Mouse (Mus musculus) midbrain, embryonic 13.5 days (tissue): ENCODE results near the gene Zfp217. TPM values are rescaled to one million over a fixed set of nuclear protein-coding genes. Genes with fewer than 3 reads are reported as not detected.

ENCODE experiments used
- ATAC-seq: fragments of 200-750 bp; cut with Nextera tagmentation; 2 replicates; pipeline ENCODE4 v1.8.0; 2017; ENCODE audit warnings: mild to moderate bottlenecking, moderate TSS enrichment, moderate library complexity
- H3K27ac ChIP-seq: fragments of 300-500 bp; sonication (generic); 2 replicates; pipeline ENCODE4 v1.5.1; 2015; ENCODE audit warnings: inconsistent platforms, mild to moderate bottlenecking, moderate library complexity
- H3K27me3 ChIP-seq: fragments of 300-500 bp; sonication (generic); 2 replicates; pipeline ENCODE4 v1.6.1; 2015; ENCODE audit warnings: mild to moderate bottlenecking, inconsistent platforms
- H3K36me3 ChIP-seq: fragments of 300-500 bp; sonication (generic); 2 replicates; pipeline ENCODE4 v1.6.1; 2015; ENCODE audit warnings: mild to moderate bottlenecking, inconsistent platforms
- H3K4me1 ChIP-seq: fragments of 300-500 bp; sonication (generic); replicated peaks from 2 replicates; pipeline ENCODE4 v1.6.1; 2015; ENCODE audit warnings: inconsistent platforms
- H3K4me2 ChIP-seq: fragments of 300-500 bp; sonication (generic); replicated peaks from 2 replicates; pipeline ENCODE4 v1.6.1; 2015; ENCODE audit warnings: moderate library complexity, mild to moderate bottlenecking, inconsistent platforms
- H3K4me3 ChIP-seq: fragments of 300-500 bp; sonication (generic); replicated peaks from 2 replicates; pipeline ENCODE4 v1.5.1; 2015; ENCODE audit warnings: mild to moderate bottlenecking, inconsistent platforms
- H3K9ac ChIP-seq: fragments of 300-500 bp; sonication (generic); replicated peaks from 2 replicates; pipeline ENCODE4 v1.6.1; 2015; ENCODE audit warnings: mild to moderate bottlenecking, inconsistent platforms
- H3K9me3 ChIP-seq: fragments of 300-500 bp; sonication (generic); 2 replicates; pipeline ENCODE4 v1.6.1; 2016; ENCODE audit warnings: mild to moderate bottlenecking, inconsistent platforms
- WGBS: fragments of 180-500 bp; shearing (Covaris S2); methylation state at CpG from one replicate; pipeline ENCODE4 v1.1.7; 2015; 5-methylcytosine and 5-hydroxymethylcytosine counted together
- polyA plus RNA-seq: library from polyadenylated mRNA; unstranded; fragments of >200 nt; fragmentation: Nextera tagmentation; extraction: Ambion mirVana; gene quantifications from 2 replicates; pipeline ENCODE4 v1.2.1, GENCODE M21; 2015

The Zfp217 gene
- polyA plus RNA-seq, 1 experiment from 2014 or later: 1.8 TPM

DNA sequence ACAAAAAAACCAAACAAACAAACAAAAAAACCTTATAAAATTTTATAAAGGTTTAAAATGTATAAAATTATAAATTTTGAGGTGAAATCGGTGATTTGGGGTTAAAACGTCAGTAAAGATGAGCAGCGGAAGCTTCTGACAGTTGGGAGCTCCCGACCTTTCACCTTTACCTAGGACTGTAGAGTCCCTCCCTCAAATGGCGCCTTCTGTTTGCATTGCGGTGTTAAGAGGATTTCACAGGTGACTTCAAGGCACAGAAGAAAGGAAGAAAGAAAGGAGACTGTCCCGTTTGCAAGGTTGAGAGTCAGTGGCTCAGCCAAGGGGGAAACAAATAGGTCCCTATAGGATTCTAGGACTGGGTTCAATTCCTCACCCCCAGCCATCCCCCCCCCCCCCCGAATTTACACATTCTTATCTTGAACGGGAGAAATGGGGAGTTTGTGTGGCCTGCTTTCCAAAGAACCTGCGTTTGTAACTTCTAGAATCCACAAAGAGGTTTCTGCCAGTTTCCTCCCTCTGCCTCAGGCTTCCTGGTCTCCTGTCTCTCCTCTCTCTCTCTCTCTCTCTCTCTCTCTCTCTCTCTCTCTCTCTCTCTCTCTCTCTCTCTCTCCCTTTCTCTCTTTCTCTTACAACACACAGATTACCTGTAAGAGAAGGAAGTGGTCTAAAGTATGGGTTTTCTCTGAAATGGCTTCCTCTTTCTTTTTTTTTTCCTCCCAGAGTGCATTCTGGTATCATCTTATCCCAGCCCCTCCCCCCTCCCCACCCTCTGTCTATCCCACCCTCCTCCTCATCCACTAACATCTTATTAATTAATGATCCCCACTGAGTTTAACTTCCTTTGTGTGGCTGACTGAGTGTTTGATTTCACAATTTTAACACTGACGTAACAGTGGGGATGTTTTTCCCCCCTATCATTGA lies 9.6 kb upstream of the Zfp217 start:
- H3K27me3 ChIP-seq: peaks cover 7% of the 10 kb centered on the region
- no peaks in the 10 kb centered on the region for H3K9me3 ChIP-seq
- H3K27ac ChIP-seq: no peak overlapping the region
- H3K36me3 ChIP-seq: no peaks in the 10 kb centered on the region
- WGBS: 42% methylated on average over 11 of the region's 11 CpGs
- ATAC-seq: no peak
- H3K4me1 ChIP-seq: peaks cover 26% of the 10 kb centered on the region
- no peak overlapping the region for H3K4me2 ChIP-seq
- H3K9ac ChIP-seq: no peak overlapping the region
- H3K4me3 ChIP-seq: no peak overlapping the region

GRCm38 (mm10) chr2:170155089-170155740 lies 7.3 kb upstream of the Zfp217 start:
- H3K9ac ChIP-seq: peak overlapping the region; percentile 61

DNA sequence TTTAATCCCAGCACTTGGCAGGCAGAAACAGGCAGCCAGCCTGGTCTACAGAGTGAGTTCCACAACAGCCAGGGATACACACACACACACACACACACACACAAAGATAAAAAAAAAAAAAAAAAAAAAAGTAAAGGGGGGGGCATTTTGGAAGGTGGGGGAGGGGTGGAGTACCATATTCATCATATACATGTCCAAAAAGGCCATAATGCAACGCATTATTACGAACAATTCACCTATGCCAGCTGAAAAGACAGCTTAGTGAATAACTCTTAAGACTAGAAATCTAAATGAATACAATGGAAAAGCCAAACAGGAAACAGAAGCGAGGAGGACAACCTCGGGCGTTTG lies 6.8 kb upstream of the Zfp217 start:
- H3K27ac ChIP-seq: peak overlapping the region; percentile 32; the same call in 1 of the 2 replicates
- peak overlapping the region; percentile 34 for H3K4me3 ChIP-seq
- peak overlapping the region; percentile 52 for H3K4me2 ChIP-seq
- H3K9me3 ChIP-seq: no peaks in the 10 kb centered on the region
- H3K9ac ChIP-seq: peak overlapping the region; percentile 61
- peaks cover 22% of the 10 kb centered on the region for H3K4me1 ChIP-seq
- 11% methylated on average over 5 of the region's 5 CpGs for WGBS
- H3K27me3 ChIP-seq: peaks cover 7% of the 10 kb centered on the region
- no peaks in the 10 kb centered on the region for H3K36me3 ChIP-seq
- ATAC-seq: no peak

More at GRCm38 (mm10) chr2:170155089-170155740, 7.3 kb upstream of the Zfp217 start:
- ATAC-seq: peak; percentile 61; the same call in 1 of the 2 replicates
- Histone ChIP-seq H3K27ac (peak overlapping the region; percentile 32; the same call in 1 of the 2 replicates), H3K4me3 (peak overlapping the region; percentile 34), H3K36me3 (no peaks in the 10 kb centered on the region), H3K9me3 (no peaks in the 10 kb centered on the region), H3K4me1 (peaks cover 22% of the 10 kb centered on the region), H3K27me3 (peaks cover 7% of the 10 kb centered on the region), H3K4me2 (peak overlapping the region; percentile 52)
- WGBS: 12% methylated on average over 18 of the region's 18 CpGs

DNA sequence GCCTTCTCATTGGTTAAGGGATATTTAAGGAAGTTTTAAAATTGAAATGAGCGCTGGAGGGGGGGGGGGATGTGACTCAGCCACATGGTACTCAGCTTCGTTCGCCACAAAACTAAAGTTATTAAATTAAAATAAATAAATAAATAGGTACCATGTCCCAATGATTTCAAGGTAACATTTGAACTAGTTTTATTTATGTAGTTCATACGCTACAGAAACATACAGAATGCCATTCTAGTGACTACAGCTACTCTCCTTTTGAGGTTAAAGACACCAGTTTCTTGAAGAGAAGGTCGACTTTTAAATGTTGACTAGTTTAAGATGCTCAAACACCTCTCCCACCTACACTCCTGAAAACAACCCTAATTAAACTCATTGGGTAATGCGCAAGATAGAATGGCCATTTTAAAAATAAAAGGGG lies 6.4 kb upstream of the Zfp217 start:
- 20% methylated on average over 6 of the region's 6 CpGs for WGBS
- no peak overlapping the region for H3K4me3 ChIP-seq
- H3K27ac ChIP-seq: no peak overlapping the region
- no peak overlapping the region for H3K9ac ChIP-seq
- H3K36me3 ChIP-seq: no peaks in the 10 kb centered on the region
- H3K4me1 ChIP-seq: peaks cover 22% of the 10 kb centered on the region
- H3K4me2 ChIP-seq: peak overlapping the region; percentile 52
- no peak for ATAC-seq
- no peaks in the 10 kb centered on the region for H3K9me3 ChIP-seq
- peaks cover 7% of the 10 kb centered on the region for H3K27me3 ChIP-seq

GRCm38 (mm10) chr2:170153421-170154271 lies 5.7 kb upstream of the Zfp217 start:
- 3% methylated on average over 37 of the region's 37 CpGs for WGBS
- ATAC-seq: 0 out of 2 replicates have a peak, but pooled peaks have one; percentile 40

DNA sequence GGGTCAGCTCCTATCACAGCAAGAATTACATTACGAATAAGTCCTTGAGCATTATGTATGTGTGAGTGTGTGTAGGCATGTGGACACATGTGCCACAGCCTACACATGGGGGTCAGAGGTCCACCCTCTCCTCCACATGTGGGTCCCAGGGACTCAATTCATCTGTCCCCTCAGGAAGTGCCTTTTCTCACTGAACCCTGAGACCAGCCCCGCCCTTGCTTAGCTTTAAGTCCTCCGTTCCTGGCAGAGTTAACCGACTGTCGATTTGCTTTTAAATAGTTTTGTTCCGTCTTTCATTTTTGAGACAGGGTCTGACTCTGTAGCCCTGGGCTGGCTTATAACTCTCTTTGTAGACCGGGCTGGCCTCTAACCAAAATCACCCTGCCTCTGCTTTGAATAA lies 5.0 kb upstream of the Zfp217 start:
- Histone ChIP-seq H3K9ac (no peak overlapping the region), H3K9me3 (no peaks in the 10 kb centered on the region), H3K27ac (no peak overlapping the region), H3K36me3 (no peaks in the 10 kb centered on the region), H3K4me3 (no peak overlapping the region), H3K4me1 (peaks cover 22% of the 10 kb centered on the region), H3K27me3 (peaks cover 7% of the 10 kb centered on the region; the same call in 1 of the 2 replicates), H3K4me2 (0 out of 2 replicates have a peak overlapping the region, but pooled peaks have one; percentile 52)
- WGBS: 30% methylated on average over 7 of the region's 7 CpGs
- ATAC-seq: no peak

More at GRCm38 (mm10) chr2:170153421-170154271, 5.7 kb upstream of the Zfp217 start:
- Histone ChIP-seq H3K4me1 (peaks cover 22% of the 10 kb centered on the region), H3K9me3 (no peaks in the 10 kb centered on the region), H3K4me3 (peak overlapping the region; percentile 29), H3K27ac (no peak overlapping the region), H3K27me3 (peaks cover 7% of the 10 kb centered on the region), H3K9ac (no peak overlapping the region; the same call in 1 of the 2 replicates), H3K4me2 (peak overlapping the region; percentile 52), H3K36me3 (no peaks in the 10 kb centered on the region)

- Histone ChIP-seq H3K27ac (no peak overlapping the region), H3K9me3 (no peaks in the 10 kb centered on the region), H3K36me3 (no peaks in the 10 kb centered on the region), H3K4me3 (no peak overlapping the region), H3K9ac (no peak overlapping the region), H3K4me1 (peaks cover 22% of the 10 kb centered on the region), H3K4me2 (no peak overlapping the region), H3K27me3 (peaks cover 7% of the 10 kb centered on the region; the same call in 1 of the 2 replicates)
- WGBS: 67% methylated on average over 5 of the region's 5 CpGs
- no peak for ATAC-seq
Observed at GRCm38 (mm10) chr2:170152036-170152686, 4.3 kb upstream of the Zfp217 start.

GRCm38 (mm10) chr2:170151470-170151869 lies 3.6 kb upstream of the Zfp217 start:
- Histone ChIP-seq H3K4me3 (no peak overlapping the region), H3K9ac (no peak overlapping the region), H3K4me2 (no peak overlapping the region), H3K9me3 (no peaks in the 10 kb centered on the region), H3K36me3 (no peaks in the 10 kb centered on the region), H3K27ac (no peak overlapping the region), H3K27me3 (peaks cover 7% of the 10 kb centered on the region; the same call in 1 of the 2 replicates), H3K4me1 (peaks cover 22% of the 10 kb centered on the region)
- no peak for ATAC-seq
- WGBS: 84% methylated on average over 8 of the region's 8 CpGs

DNA sequence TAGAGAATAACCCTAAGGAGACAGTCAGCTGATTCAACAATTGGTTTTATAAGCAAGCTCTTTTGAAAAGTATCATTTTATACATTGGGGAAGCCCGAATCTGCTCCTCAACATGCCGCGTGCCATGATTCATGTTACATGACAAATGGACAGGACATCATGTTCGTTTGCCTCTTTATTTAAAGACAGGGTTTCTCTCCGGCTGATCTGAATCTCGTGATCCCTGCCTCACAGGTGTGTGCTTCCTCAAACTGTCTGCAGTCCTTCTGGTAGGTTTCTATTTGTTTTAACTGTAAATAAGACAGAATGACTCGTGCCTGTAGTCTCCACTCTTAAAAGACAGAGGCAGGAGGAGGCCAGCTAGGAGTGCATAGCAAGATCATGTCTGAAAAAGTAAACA lies 925 bp upstream of the Zfp217 start:
- no peaks in the 10 kb centered on the region for H3K36me3 ChIP-seq
- no peak overlapping the region for H3K27ac ChIP-seq
- no peak overlapping the region for H3K4me3 ChIP-seq
- peaks cover 7% of the 10 kb centered on the region for H3K4me1 ChIP-seq
- no peaks in the 10 kb centered on the region for H3K9me3 ChIP-seq
- H3K27me3 ChIP-seq: peaks cover 4% of the 10 kb centered on the region; the same call in 1 of the 2 replicates
- H3K4me2 ChIP-seq: no peak overlapping the region
- no peak overlapping the region for H3K9ac ChIP-seq
- ATAC-seq: no peak
- 77% methylated on average over 7 of the region's 7 CpGs for WGBS

DNA sequence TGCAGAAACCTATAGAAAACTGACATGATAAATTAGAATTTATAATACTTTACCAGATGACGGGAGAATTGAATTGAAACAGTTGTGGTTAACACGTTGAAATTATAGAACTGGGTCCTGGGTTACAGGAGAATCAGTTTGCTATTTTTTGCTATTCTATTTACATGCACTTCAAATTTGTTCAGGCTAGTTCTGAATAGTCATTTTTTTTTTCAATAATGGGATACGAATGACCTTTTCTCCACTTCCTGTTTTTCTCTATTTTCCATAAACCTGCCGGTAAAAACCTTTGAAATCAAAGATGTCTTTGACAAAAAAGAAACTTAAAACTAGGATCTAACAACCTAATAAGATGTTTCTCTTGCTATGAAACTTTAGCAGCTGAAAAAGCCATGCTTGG lies 733 bp downstream of the Zfp217 start:
- Histone ChIP-seq H3K27me3 (no peaks in the 10 kb centered on the region), H3K27ac (no peak overlapping the region), H3K9me3 (no peaks in the 10 kb centered on the region), H3K9ac (no peak overlapping the region), H3K4me2 (no peak overlapping the region), H3K36me3 (no peaks in the 10 kb centered on the region), H3K4me3 (no peak overlapping the region), H3K4me1 (no peaks in the 10 kb centered on the region)
- 88% methylated on average over 4 of the region's 4 CpGs for WGBS
- no peak for ATAC-seq

DNA sequence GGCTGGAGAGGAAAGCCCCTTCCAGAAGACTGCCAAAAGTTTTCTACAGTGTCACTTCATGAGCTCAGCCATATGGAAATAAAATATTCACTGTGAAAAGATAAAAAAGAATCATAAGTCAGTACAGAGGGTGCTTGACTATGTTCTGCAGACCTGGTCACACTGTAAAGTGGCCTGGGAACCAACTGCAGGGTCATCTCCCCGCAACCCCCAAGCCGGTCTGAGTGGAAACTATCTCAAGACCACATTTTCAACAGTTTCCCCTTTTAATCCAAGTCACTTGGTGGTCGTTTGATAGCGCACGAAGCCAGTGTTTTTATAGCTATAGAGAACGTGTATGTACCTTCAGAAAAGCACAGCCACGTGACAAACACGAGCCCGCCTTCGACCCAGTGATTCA lies 3.6 kb downstream of the Zfp217 start:
- ATAC-seq: no peak
- 88% methylated on average over 10 of the region's 10 CpGs for WGBS
- H3K9me3 ChIP-seq: no peaks in the 10 kb centered on the region
- no peaks in the 10 kb centered on the region for H3K27me3 ChIP-seq
- H3K4me2 ChIP-seq: no peak overlapping the region
- H3K4me3 ChIP-seq: no peak overlapping the region
- H3K9ac ChIP-seq: no peak overlapping the region
- H3K36me3 ChIP-seq: no peaks in the 10 kb centered on the region
- H3K27ac ChIP-seq: no peak overlapping the region
- no peaks in the 10 kb centered on the region for H3K4me1 ChIP-seq
